Mouse (Mus musculus): Measurements from ENCODE around the gene Ralgps2. TPM values are rescaled to one million over a fixed set of nuclear protein-coding genes. Genes with fewer than 3 reads are reported as not detected.

The Ralgps2 gene
- polyA plus RNA-seq, 1 experiment: 7.8 TPM

GRCm38 (mm10) chr1:156847098-156847497 is 92.3 kb downstream of the Ralgps2 start:
- Histone ChIP-seq H3K4me3 (no peak overlapping the region), H3K36me3 (ENCODE audit: control insufficient read depth, insufficient read depth) (no peaks in the 10 kb centered on the region), H3K79me2 (ENCODE audit: control insufficient read depth, insufficient read depth) (no peaks in the 10 kb centered on the region), H3K4me2 (ENCODE audit: low read depth) (no peak overlapping the region), H3ac (ENCODE audit: control insufficient read depth, insufficient read length) (no peak overlapping the region), H3K27me3 (ENCODE audit: control insufficient read depth, insufficient read depth, insufficient read length) (no peaks in the 10 kb centered on the region)
- no peak for TF ChIP-seq TCF12 (IDR thresholded peaks at IDR 0.05; ENCODE audit: insufficient read depth, poor library complexity, severe bottlenecking)
- no peak for TF ChIP-seq MAX (IDR thresholded peaks at IDR 0.05; ENCODE audit: low read depth)
- no peak for TF ChIP-seq POLR2AphosphoS2 (IDR thresholded peaks at IDR 0.05; ENCODE audit: insufficient read length, low read depth)
- TF ChIP-seq POLR2A (IDR thresholded peaks at IDR 0.05; ENCODE audit: insufficient read length, low read depth): no peak
- no peak for TF ChIP-seq TCF3 (IDR thresholded peaks at IDR 0.05; ENCODE audit: insufficient read length, low read depth)
- TF ChIP-seq REST (IDR thresholded peaks at IDR 0.05; ENCODE audit: insufficient read depth, insufficient read length): no peak
- TF ChIP-seq USF1 (IDR thresholded peaks at IDR 0.05; ENCODE audit: low read depth): no peak
- TF ChIP-seq MYOG (IDR thresholded peaks at IDR 0.05; ENCODE audit: control insufficient read depth in 1 of 3, insufficient read depth in 1 of 3, insufficient read length in 2 of 3, low read depth in 2 of 3): no peak
- TF ChIP-seq CEBPB (IDR thresholded peaks at IDR 0.05; ENCODE audit: insufficient read depth, poor library complexity, severe bottlenecking): no peak
- no peak for TF ChIP-seq MYOD1 (IDR thresholded peaks at IDR 0.05; ENCODE audit: control insufficient read depth in 1 of 3, insufficient read length in 2 of 3, low read depth in 2 of 3)
- no peak for TF ChIP-seq SRF (IDR thresholded peaks at IDR 0.05; ENCODE audit: control insufficient read depth, insufficient read length, low read depth)
- no peak for TF ChIP-seq E2F4 (IDR thresholded peaks at IDR 0.05; ENCODE audit: insufficient read depth)

GRCm38 (mm10) chr1:156841625-156842339 is 97.6 kb downstream of the Ralgps2 start:
- Histone ChIP-seq H3K79me2 (ENCODE audit: control insufficient read depth, insufficient read depth) (no peaks in the 10 kb centered on the region), H3K36me3 (ENCODE audit: control insufficient read depth, insufficient read depth) (no peaks in the 10 kb centered on the region), H3K4me2 (ENCODE audit: low read depth) (no peak overlapping the region), H3K4me3 (no peak overlapping the region), H3K27me3 (ENCODE audit: control insufficient read depth, insufficient read depth, insufficient read length) (no peaks in the 10 kb centered on the region), H3ac (ENCODE audit: control insufficient read depth, insufficient read length) (no peak overlapping the region)
- TF ChIP-seq REST (IDR thresholded peaks at IDR 0.05; ENCODE audit: insufficient read depth, insufficient read length) (no peak), USF1 (IDR thresholded peaks at IDR 0.05; ENCODE audit: low read depth) (no peak), POLR2AphosphoS2 (IDR thresholded peaks at IDR 0.05; ENCODE audit: insufficient read length, low read depth) (no peak), CEBPB (IDR thresholded peaks at IDR 0.05; ENCODE audit: insufficient read depth, poor library complexity, severe bottlenecking) (no peak), TCF12 (IDR thresholded peaks at IDR 0.05; ENCODE audit: insufficient read depth, poor library complexity, severe bottlenecking) (no peak), SRF (IDR thresholded peaks at IDR 0.05; ENCODE audit: control insufficient read depth, insufficient read length, low read depth) (no peak), POLR2A (IDR thresholded peaks at IDR 0.05; ENCODE audit: insufficient read length, low read depth) (no peak), MYOG (IDR thresholded peaks at IDR 0.05; ENCODE audit: control insufficient read depth in 1 of 3, insufficient read depth in 1 of 3, insufficient read length in 2 of 3, low read depth in 2 of 3) (no peak), TCF3 (IDR thresholded peaks at IDR 0.05; ENCODE audit: insufficient read length, low read depth) (no peak), E2F4 (IDR thresholded peaks at IDR 0.05; ENCODE audit: insufficient read depth) (no peak), MAX (IDR thresholded peaks at IDR 0.05; ENCODE audit: low read depth) (no peak), MYOD1 (IDR thresholded peaks at IDR 0.05; ENCODE audit: control insufficient read depth in 1 of 3, insufficient read length in 2 of 3, low read depth in 2 of 3) (no peak)

- no peaks in the 10 kb centered on the region for H3K79me2 ChIP-seq (ENCODE audit: control insufficient read depth, insufficient read depth)
- H3K4me3 ChIP-seq: no peak overlapping the region
- peak overlapping the region; percentile 6 for H3K4me2 ChIP-seq (ENCODE audit: low read depth)
- H3K36me3 ChIP-seq (ENCODE audit: control insufficient read depth, insufficient read depth): no peaks in the 10 kb centered on the region
- no peaks in the 10 kb centered on the region for H3K27me3 ChIP-seq (ENCODE audit: control insufficient read depth, insufficient read depth, insufficient read length)
- TF ChIP-seq MYOD1 (IDR thresholded peaks at IDR 0.05; ENCODE audit: control insufficient read depth in 1 of 3, insufficient read length in 2 of 3, low read depth in 2 of 3): no peak
- TF ChIP-seq MAX (IDR thresholded peaks at IDR 0.05; ENCODE audit: low read depth): no peak
- TF ChIP-seq SRF (IDR thresholded peaks at IDR 0.05; ENCODE audit: control insufficient read depth, insufficient read length, low read depth): no peak
- TF ChIP-seq TCF3 (IDR thresholded peaks at IDR 0.05; ENCODE audit: insufficient read length, low read depth): no peak
- no peak overlapping the region for H3ac ChIP-seq (ENCODE audit: control insufficient read depth, insufficient read length)
These were observed 100.7 kb downstream of the Ralgps2 start for GRCm38 (mm10) chr1:156838695-156839094.

GRCm38 (mm10) chr1:156838177-156838576 is 101.2 kb downstream of the Ralgps2 start, which contains the start of gene Angptl1:
Gene Angptl1, plus strand, starts transcription at chr1:156838562.
- H3ac ChIP-seq (ENCODE audit: control insufficient read depth, insufficient read length): no peak within 1 kb of the TSS
- H3K27me3 ChIP-seq (ENCODE audit: control insufficient read depth, insufficient read depth, insufficient read length): no peaks in the 10 kb centered on the region
- H3K36me3 ChIP-seq (ENCODE audit: control insufficient read depth, insufficient read depth): no peaks in the 10 kb centered on the region
- H3K79me2 ChIP-seq (ENCODE audit: control insufficient read depth, insufficient read depth): no peaks in the 10 kb centered on the region
- H3K4me3 ChIP-seq: no peak within 1 kb of the TSS
- peak within 1 kb of the TSS; percentile 6 for H3K4me2 ChIP-seq (ENCODE audit: low read depth)
- TF ChIP-seq POLR2AphosphoS2 (IDR thresholded peaks at IDR 0.05; ENCODE audit: insufficient read length, low read depth) (no peak), USF1 (IDR thresholded peaks at IDR 0.05; ENCODE audit: low read depth) (no peak), MYOG (IDR thresholded peaks at IDR 0.05; ENCODE audit: control insufficient read depth in 1 of 3, insufficient read depth in 1 of 3, insufficient read length in 2 of 3, low read depth in 2 of 3) (no peak), TCF12 (IDR thresholded peaks at IDR 0.05; ENCODE audit: insufficient read depth, poor library complexity, severe bottlenecking) (no peak), E2F4 (IDR thresholded peaks at IDR 0.05; ENCODE audit: insufficient read depth) (no peak), MAX (IDR thresholded peaks at IDR 0.05; ENCODE audit: low read depth) (no peak), POLR2A (IDR thresholded peaks at IDR 0.05; ENCODE audit: insufficient read length, low read depth) (no peak), TCF3 (IDR thresholded peaks at IDR 0.05; ENCODE audit: insufficient read length, low read depth) (no peak), REST (IDR thresholded peaks at IDR 0.05; ENCODE audit: insufficient read depth, insufficient read length) (no peak), CEBPB (IDR thresholded peaks at IDR 0.05; ENCODE audit: insufficient read depth, poor library complexity, severe bottlenecking) (no peak), SRF (IDR thresholded peaks at IDR 0.05; ENCODE audit: control insufficient read depth, insufficient read length, low read depth) (no peak), MYOD1 (IDR thresholded peaks at IDR 0.05; ENCODE audit: control insufficient read depth in 1 of 3, insufficient read length in 2 of 3, low read depth in 2 of 3) (no peak)
